Mouse (Mus musculus): ENCODE measurements around the gene Bcar1.

- no peak for TF ChIP-seq CTCF (IDR thresholded peaks at IDR 0.05; ENCODE audit: borderline replicate concordance, insufficient read depth, low read length)
- no peak for TF ChIP-seq POLR2A (IDR thresholded peaks at IDR 0.05; ENCODE audit: low read depth, low read length)
These were observed 62.5 kb downstream of the Bcar1 start for GRCm38 (mm10) chr8:111681153-111681552.
